Mouse (Mus musculus) midbrain, embryonic 11.5 days (tissue): ENCODE data around the gene 4930539E08Rik. TPM values are rescaled to one million over a fixed set of nuclear protein-coding genes. Genes with fewer than 3 reads are reported as not detected.

Experiments used
- ATAC-seq: fragments of 200-750 bp; cut with Nextera tagmentation; 2 replicates; pipeline ENCODE4 v1.8.0; 2017; ENCODE audit warnings: moderate TSS enrichment, moderate library complexity; ENCODE audit not compliant: low FRiP score
- DNase-seq: peaks from one replicate; pipeline ENCODE4 v3.0.0; 2015; ENCODE audit warnings: low spot score; ENCODE audit errors: missing footprints
- H3K27ac ChIP-seq: fragments of 300-500 bp; sonication (generic); 2 replicates; pipeline ENCODE4 v1.5.1; 2014; ENCODE audit warnings: low read depth, low read length
- H3K27me3 ChIP-seq: fragments of 300-500 bp; sonication (generic); 2 replicates; pipeline ENCODE4 v1.6.1; 2014; ENCODE audit warnings: mild to moderate bottlenecking, low read length, moderate library complexity, mixed read lengths; ENCODE audit not compliant: control insufficient read depth, insufficient read depth
- H3K36me3 ChIP-seq: fragments of 300-500 bp; sonication (generic); 2 replicates; pipeline ENCODE4 v1.6.1; 2014; ENCODE audit warnings: mild to moderate bottlenecking, low read length, moderate library complexity, mixed read lengths; ENCODE audit not compliant: control insufficient read depth, insufficient read depth
- H3K4me1 ChIP-seq: fragments of 300-500 bp; sonication (generic); 2 replicates; pipeline ENCODE4 v1.6.1; 2014; ENCODE audit warnings: low read length; ENCODE audit not compliant: control insufficient read depth, insufficient read depth
- H3K4me2 ChIP-seq: fragments of 300-500 bp; sonication (generic); 2 replicates; pipeline ENCODE4 v1.6.1; 2014; ENCODE audit warnings: mild to moderate bottlenecking, moderate library complexity
- H3K4me3 ChIP-seq: fragments of 300-500 bp; sonication (generic); 2 replicates; pipeline ENCODE4 v1.5.1; 2014; ENCODE audit warnings: low read depth, low read length
- H3K9ac ChIP-seq: fragments of 300-500 bp; sonication (generic); 2 replicates; pipeline ENCODE4 v1.6.1; 2014; ENCODE audit warnings: low read length
- H3K9me3 ChIP-seq: fragments of 300-500 bp; sonication (generic); 2 replicates; pipeline ENCODE4 v1.6.1; 2016; ENCODE audit warnings: low read length; ENCODE audit not compliant: control insufficient read depth
- WGBS: fragments of 180-500 bp; shearing (Covaris S2); extraction: QIAGEN DNeasy Blood & Tissue Kit; methylation state at CpG from one replicate; pipeline ENCODE4 v1.1.7; 2014; 5-methylcytosine and 5-hydroxymethylcytosine counted together
- polyA plus RNA-seq: library from polyadenylated mRNA; unstranded; fragments of >200 nt; fragmentation: Nextera tagmentation; extraction: Ambion mirVana; gene quantifications from 2 replicates; pipeline ENCODE4 v1.2.1, GENCODE M21; 2014

Gene 4930539E08Rik
- polyA plus RNA-seq, 1 experiment from 2014 or later, result not detected

- no peak for DNase-seq
- Histone ChIP-seq H3K27me3 (no peaks in the 10 kb centered on the region), H3K36me3 (no peaks in the 10 kb centered on the region), H3K27ac (no peak overlapping the region), H3K9ac (no peak overlapping the region), H3K4me2 (no peak overlapping the region), H3K9me3 (no peaks in the 10 kb centered on the region), H3K4me3 (no peak overlapping the region), H3K4me1 (0 out of 2 replicates have a peak, but pooled peaks cover 3% of the 10 kb centered on the region)
- WGBS, result 88% methylated on average over 4 of the region's 4 CpGs
- no peak for ATAC-seq
Measured at GRCm38 (mm10) chr17:28932274-28932673, 17.1 kb upstream of the 4930539E08Rik start.

- H3K9me3 ChIP-seq, result no peaks in the 10 kb centered on the region
- no peak overlapping the region for H3K4me2 ChIP-seq
- ATAC-seq, result no peak
- no peak overlapping the region for H3K27ac ChIP-seq
- no peak overlapping the region for H3K9ac ChIP-seq
- H3K27me3 ChIP-seq, result no peaks in the 10 kb centered on the region
- H3K4me1 ChIP-seq, result 0 out of 2 replicates have a peak, but pooled peaks cover 3% of the 10 kb centered on the region
- H3K36me3 ChIP-seq, result no peaks in the 10 kb centered on the region
- H3K4me3 ChIP-seq, result no peak overlapping the region
- 90% methylated on average over 18 of the region's 18 CpGs for WGBS
- peak; percentile 78 for DNase-seq
Measured at GRCm38 (mm10) chr17:28931436-28932211, 16.5 kb upstream of the 4930539E08Rik start.

DNA sequence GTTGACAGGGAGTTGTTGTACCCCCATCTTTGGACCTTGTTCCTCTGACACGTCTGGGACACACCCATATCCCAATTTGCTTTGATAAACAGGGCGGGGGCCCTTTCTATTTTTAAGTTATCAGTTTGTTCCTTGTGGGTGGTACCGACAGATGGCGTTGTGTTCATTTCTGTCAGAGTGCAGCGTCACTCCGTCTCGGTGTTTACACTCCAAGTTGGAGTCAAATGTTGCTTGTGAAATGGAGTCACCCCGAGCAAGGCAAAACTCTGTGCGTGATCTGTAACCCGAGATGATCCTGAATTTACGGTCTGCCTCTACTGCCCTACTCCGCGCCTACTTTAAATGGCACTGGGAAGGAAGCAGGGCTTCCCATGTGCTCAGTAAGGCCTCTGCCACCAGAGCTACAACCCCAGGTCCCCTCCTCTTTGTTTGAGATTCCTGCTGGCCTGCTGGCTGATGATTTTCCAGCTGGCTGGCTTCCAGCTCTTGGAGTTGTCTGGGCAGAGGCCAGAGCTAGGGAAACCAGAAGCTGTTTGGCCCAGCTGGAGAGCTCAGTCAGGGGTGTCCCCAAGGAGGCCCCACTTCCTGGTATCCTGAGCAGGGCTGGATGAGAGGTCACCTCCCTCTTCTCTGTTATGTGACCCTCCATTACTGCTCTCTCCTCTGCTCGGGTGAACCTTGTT, 15.4 kb upstream of the 4930539E08Rik start:
- ATAC-seq (peak; percentile 68; the same call in 1 of the 2 replicates), DNase-seq (peak; percentile 84)
- Histone ChIP-seq H3K27ac (peak overlapping the region; percentile 10), H3K9me3 (no peaks in the 10 kb centered on the region), H3K27me3 (no peaks in the 10 kb centered on the region), H3K4me3 (no peak overlapping the region), H3K4me2 (no peak overlapping the region), H3K36me3 (no peaks in the 10 kb centered on the region), H3K4me1 (0 out of 2 replicates have a peak, but pooled peaks cover 3% of the 10 kb centered on the region), H3K9ac (no peak overlapping the region; the same call in 1 of the 2 replicates)
- 33% methylated on average over 14 of the region's 14 CpGs for whole genome bisulfite sequencing

- 0 out of 2 replicates have a peak, but pooled peaks cover 3% of the 10 kb centered on the region for H3K4me1 ChIP-seq
- H3K27me3 ChIP-seq, result no peaks in the 10 kb centered on the region
- H3K27ac ChIP-seq, result no peak overlapping the region
- DNase-seq, result peak; percentile 69
- H3K4me3 ChIP-seq, result no peak overlapping the region
- H3K9me3 ChIP-seq, result no peaks in the 10 kb centered on the region
- H3K36me3 ChIP-seq, result no peaks in the 10 kb centered on the region
- H3K9ac ChIP-seq, result no peak overlapping the region
- 90% methylated on average over 4 of the region's 4 CpGs for WGBS
- H3K4me2 ChIP-seq, result no peak overlapping the region
- ATAC-seq, result no peak
Measured at GRCm38 (mm10) chr17:28929369-28929768, 14.2 kb upstream of the 4930539E08Rik start.

DNA sequence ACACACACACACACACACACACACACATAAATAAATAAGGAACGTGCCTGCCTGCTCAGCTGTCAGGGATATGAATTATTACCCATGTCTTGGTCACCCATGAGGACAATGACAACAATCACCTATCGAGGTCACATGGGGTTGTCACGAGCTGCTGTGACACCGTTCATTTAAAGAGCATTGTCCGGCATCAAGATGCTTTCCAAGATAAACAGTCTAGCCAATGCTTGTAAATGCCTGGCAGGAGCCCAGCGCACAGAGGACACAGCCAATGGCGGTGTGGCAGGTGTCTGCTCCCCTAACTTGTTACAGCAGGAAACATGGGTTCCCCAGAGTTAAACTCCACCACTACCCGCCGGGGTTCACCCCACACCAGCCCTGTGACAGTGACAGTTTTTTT, 12.9 kb upstream of the 4930539E08Rik start:
- no peak overlapping the region for H3K4me3 ChIP-seq
- H3K4me1 ChIP-seq, result 0 out of 2 replicates have a peak, but pooled peaks cover 3% of the 10 kb centered on the region
- H3K27ac ChIP-seq, result no peak overlapping the region
- no peaks in the 10 kb centered on the region for H3K27me3 ChIP-seq
- H3K9me3 ChIP-seq, result no peaks in the 10 kb centered on the region
- H3K9ac ChIP-seq, result no peak overlapping the region
- ATAC-seq, result no peak
- no peak for DNase-seq
- WGBS, result 91% methylated on average over 9 of the region's 9 CpGs
- no peaks in the 10 kb centered on the region for H3K36me3 ChIP-seq
- H3K4me2 ChIP-seq, result no peak overlapping the region

DNA sequence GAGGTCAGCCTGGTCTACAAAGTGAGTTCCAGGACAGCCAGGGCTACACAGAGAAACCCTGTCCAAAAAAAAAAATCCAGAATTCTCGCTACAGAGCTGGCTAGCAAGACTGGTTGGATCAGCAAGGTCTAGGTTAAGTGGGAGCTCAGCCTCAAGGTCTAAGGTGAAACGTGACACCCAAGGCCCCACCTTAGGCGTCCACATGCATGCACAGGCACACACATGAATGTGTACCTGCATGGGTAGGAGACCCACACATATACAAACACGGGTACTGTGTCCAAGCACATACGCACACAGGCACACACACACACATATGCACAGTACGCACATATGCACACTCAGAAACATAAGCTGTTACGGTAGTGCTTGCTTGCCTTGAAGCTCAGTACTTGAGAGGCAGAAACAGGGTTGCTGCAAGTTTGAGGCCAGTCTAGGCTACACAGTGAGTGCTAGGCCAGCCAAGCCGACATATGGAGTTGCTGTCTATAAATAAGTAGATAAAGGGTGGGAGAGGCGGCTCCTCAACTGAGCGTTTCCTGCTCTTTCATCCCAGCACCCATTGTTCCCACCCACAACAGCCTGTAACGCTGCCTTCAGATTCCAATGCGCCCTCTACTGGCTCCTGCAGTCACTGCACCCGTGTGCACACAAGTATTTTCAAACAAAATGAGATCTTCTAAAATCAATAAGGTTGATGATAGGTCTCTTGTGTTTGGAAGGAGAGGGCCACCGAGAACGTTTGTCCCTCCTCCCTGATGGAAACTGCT, 11.9 kb upstream of the 4930539E08Rik start:
- Histone ChIP-seq H3K4me3 (no peak overlapping the region), H3K9me3 (no peaks in the 10 kb centered on the region), H3K4me2 (no peak overlapping the region), H3K27me3 (no peaks in the 10 kb centered on the region), H3K36me3 (no peaks in the 10 kb centered on the region), H3K9ac (no peak overlapping the region), H3K27ac (no peak overlapping the region), H3K4me1 (0 out of 2 replicates have a peak, but pooled peaks cover 3% of the 10 kb centered on the region)
- WGBS, result 50% methylated on average over 15 of the region's 15 CpGs
- DNase-seq, result peak; percentile 91
- ATAC-seq, result 0 out of 2 replicates have a peak, but pooled peaks have one; percentile 27

GRCm38 (mm10) chr17:28926380-28926779, 11.3 kb upstream of the 4930539E08Rik start:
- DNase-seq, result peak; percentile 98
- Histone ChIP-seq H3K4me3 (no peak overlapping the region), H3K9me3 (no peaks in the 10 kb centered on the region), H3K36me3 (no peaks in the 10 kb centered on the region), H3K4me1 (0 out of 2 replicates have a peak, but pooled peaks cover 3% of the 10 kb centered on the region), H3K4me2 (no peak overlapping the region), H3K27ac (no peak overlapping the region), H3K9ac (no peak overlapping the region), H3K27me3 (no peaks in the 10 kb centered on the region)
- 20% methylated on average over 13 of the region's 13 CpGs for WGBS
- no peak for ATAC-seq

DNA sequence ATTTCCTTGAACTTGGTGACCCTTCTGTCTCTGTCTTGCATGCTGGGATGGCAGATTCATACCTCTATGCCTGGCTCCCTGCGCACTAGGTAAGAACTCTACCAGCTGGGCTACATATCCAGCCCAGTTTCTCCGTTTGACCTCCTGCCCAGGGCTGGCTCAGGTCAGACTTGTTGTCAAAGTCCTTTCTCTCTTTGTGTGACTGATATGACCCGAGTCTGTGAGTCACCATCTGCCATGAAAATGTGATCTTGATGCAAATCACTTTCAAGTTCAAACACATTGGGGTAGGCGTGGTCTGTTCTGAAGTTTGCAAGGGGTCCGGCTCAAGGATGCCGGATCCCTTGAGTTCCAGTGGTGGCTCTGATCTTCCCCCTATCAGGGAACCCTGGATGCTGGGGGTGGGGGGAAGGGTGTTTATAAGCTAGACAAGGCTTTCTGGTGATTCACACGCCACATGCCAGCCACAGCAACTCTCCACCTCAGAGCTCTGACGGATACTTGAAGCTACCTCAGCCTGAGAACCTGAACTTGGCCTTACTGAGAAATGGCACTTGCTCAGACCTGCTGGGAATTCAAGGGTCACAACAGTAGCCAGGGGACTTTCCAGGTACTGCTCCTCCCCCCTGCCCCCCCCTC, 10.0 kb upstream of the 4930539E08Rik start:
- 86% methylated on average over 8 of the region's 8 CpGs for WGBS
- ATAC-seq, result no peak

More for the DNA sequence above, 10.0 kb upstream of the 4930539E08Rik start:
- H3K4me2 ChIP-seq, result no peak overlapping the region
- H3K4me1 ChIP-seq, result no peaks in the 10 kb centered on the region
- peak; percentile 12 for DNase-seq
- H3K4me3 ChIP-seq, result no peak overlapping the region
- no peak overlapping the region for H3K27ac ChIP-seq
- no peaks in the 10 kb centered on the region for H3K9me3 ChIP-seq
- H3K36me3 ChIP-seq, result no peaks in the 10 kb centered on the region
- no peak overlapping the region for H3K9ac ChIP-seq
- H3K27me3 ChIP-seq, result no peaks in the 10 kb centered on the region
